Mouse (Mus musculus) hindbrain, embryonic 16.5 days (tissue): Measurements from ENCODE around the gene Myrfl. TPM values are rescaled to one million over a fixed set of nuclear protein-coding genes. Genes with fewer than 3 reads are reported as not detected.

Source experiments
- ATAC-seq: fragments of 200-750 bp; cut with Nextera tagmentation; 2 replicates; pipeline ENCODE4 v1.8.0; 2017; ENCODE audit warnings: moderate TSS enrichment, moderate library complexity
- H3K27ac ChIP-seq: fragments of 300-500 bp; sonication (generic); 2 replicates; pipeline ENCODE4 v1.5.1; 2014; ENCODE audit warnings: low read depth, mild to moderate bottlenecking, control low read depth, low read length, moderate library complexity
- H3K27me3 ChIP-seq: fragments of 300-500 bp; sonication (generic); replicated peaks from 2 replicates; pipeline ENCODE4 v1.6.1; 2014; ENCODE audit warnings: low read length; ENCODE audit not compliant: control insufficient read depth, insufficient read depth
- H3K36me3 ChIP-seq: fragments of 300-500 bp; sonication (generic); 2 replicates; pipeline ENCODE4 v1.6.1; 2014; ENCODE audit warnings: mild to moderate bottlenecking, low read length, moderate library complexity, mixed read lengths; ENCODE audit not compliant: control insufficient read depth, insufficient read depth
- H3K4me1 ChIP-seq: fragments of 300-500 bp; sonication (generic); 2 replicates; pipeline ENCODE4 v1.6.1; 2014; ENCODE audit warnings: low read depth, low read length; ENCODE audit not compliant: control insufficient read depth, insufficient read depth
- H3K4me2 ChIP-seq: fragments of 300-500 bp; sonication (generic); 2 replicates; pipeline ENCODE4 v1.6.1; 2014; ENCODE audit warnings: mild to moderate bottlenecking, low read length, control low read depth, moderate library complexity
- H3K4me3 ChIP-seq: fragments of 300-500 bp; sonication (generic); 2 replicates; pipeline ENCODE4 v1.5.1; 2014; ENCODE audit warnings: mild to moderate bottlenecking, low read length, control low read depth, moderate library complexity
- H3K9ac ChIP-seq: fragments of 300-500 bp; sonication (generic); 2 replicates; pipeline ENCODE4 v1.6.1; 2014; ENCODE audit warnings: low read depth, mild to moderate bottlenecking, control low read depth, low read length, moderate library complexity
- H3K9me3 ChIP-seq: fragments of 300-500 bp; sonication (generic); 2 replicates; pipeline ENCODE4 v1.6.1; 2014; ENCODE audit warnings: mild to moderate bottlenecking, low read length, moderate library complexity; ENCODE audit not compliant: control insufficient read depth
- WGBS: fragments of 180-500 bp; shearing (Covaris S2); extraction: QIAGEN DNeasy Blood & Tissue Kit; methylation state at CpG from one replicate; pipeline ENCODE4 v1.1.7; 2014; 5-methylcytosine and 5-hydroxymethylcytosine counted together
- polyA plus RNA-seq: library from polyadenylated mRNA; unstranded; fragments of >200 nt; fragmentation: Nextera tagmentation; extraction: Ambion mirVana; gene quantifications from 2 replicates; pipeline ENCODE4 v1.2.1, GENCODE M21; 2015

The Myrfl gene
- polyA plus RNA-seq, 1 experiment from 2014 or later, result 0.15 TPM

- ATAC-seq, result no peak
- Histone ChIP-seq H3K27ac (no peak overlapping the region), H3K9me3 (no peaks in the 10 kb centered on the region), H3K36me3 (no peaks in the 10 kb centered on the region), H3K27me3 (no peaks in the 10 kb centered on the region), H3K4me2 (no peak overlapping the region), H3K4me3 (no peak overlapping the region), H3K4me1 (no peaks in the 10 kb centered on the region), H3K9ac (no peak overlapping the region)
- 82% methylated on average over 6 of the region's 6 CpGs for WGBS
These were observed 2.2 kb downstream of the Myrfl start for GRCm38 (mm10) chr10:116894540-116894939.

- no peak overlapping the region for H3K4me3 ChIP-seq
- H3K9ac ChIP-seq, result no peak overlapping the region
- 22% methylated on average over 3 of the region's 3 CpGs for WGBS
- no peak for ATAC-seq
- H3K27ac ChIP-seq, result no peak overlapping the region
- no peaks in the 10 kb centered on the region for H3K4me1 ChIP-seq
- H3K9me3 ChIP-seq, result no peaks in the 10 kb centered on the region
- no peak overlapping the region for H3K4me2 ChIP-seq
- no peaks in the 10 kb centered on the region for H3K36me3 ChIP-seq
- no peaks in the 10 kb centered on the region for H3K27me3 ChIP-seq
These were observed 3.0 kb downstream of the Myrfl start for GRCm38 (mm10) chr10:116893753-116894152.

- ATAC-seq, result peak; percentile 68; the same call in 1 of the 2 replicates
- H3K9me3 ChIP-seq, result no peaks in the 10 kb centered on the region
- WGBS, result 31% methylated on average over 5 of the region's 5 CpGs
These were observed 6.1 kb downstream of the Myrfl start for GRCm38 (mm10) chr10:116890587-116890986.

GRCm38 (mm10) chr10:116884552-116884951 lies 12.2 kb downstream of the Myrfl start:
- no peak overlapping the region for H3K27ac ChIP-seq
- no peaks in the 10 kb centered on the region for H3K4me1 ChIP-seq
- H3K27me3 ChIP-seq, result no peaks in the 10 kb centered on the region
- no peak overlapping the region for H3K4me3 ChIP-seq
- WGBS, result 75% methylated on average over 3 of the region's 3 CpGs
- H3K9ac ChIP-seq, result no peak overlapping the region
- H3K9me3 ChIP-seq, result no peaks in the 10 kb centered on the region
- ATAC-seq, result no peak
- H3K36me3 ChIP-seq, result no peaks in the 10 kb centered on the region
- no peak overlapping the region for H3K4me2 ChIP-seq

More at GRCm38 (mm10) chr10:116890587-116890986, 6.1 kb downstream of the Myrfl start:
- Histone ChIP-seq H3K27me3 (no peaks in the 10 kb centered on the region), H3K4me2 (no peak overlapping the region), H3K36me3 (no peaks in the 10 kb centered on the region), H3K9ac (no peak overlapping the region), H3K27ac (no peak overlapping the region), H3K4me3 (no peak overlapping the region), H3K4me1 (no peaks in the 10 kb centered on the region)

GRCm38 (mm10) chr10:116883531-116883930 lies 13.2 kb downstream of the Myrfl start:
- H3K36me3 ChIP-seq, result no peaks in the 10 kb centered on the region
- no peak overlapping the region for H3K4me3 ChIP-seq
- H3K9me3 ChIP-seq, result no peaks in the 10 kb centered on the region
- no peaks in the 10 kb centered on the region for H3K27me3 ChIP-seq
- H3K4me1 ChIP-seq, result no peaks in the 10 kb centered on the region
- no peak overlapping the region for H3K4me2 ChIP-seq
- ATAC-seq, result no peak
- no peak overlapping the region for H3K9ac ChIP-seq
- H3K27ac ChIP-seq, result no peak overlapping the region
- WGBS, result 74% methylated on average over 5 of the region's 5 CpGs

- Histone ChIP-seq H3K27ac (no peak overlapping the region), H3K27me3 (no peaks in the 10 kb centered on the region), H3K4me3 (no peak overlapping the region), H3K36me3 (no peaks in the 10 kb centered on the region), H3K9ac (no peak overlapping the region), H3K4me1 (no peaks in the 10 kb centered on the region), H3K4me2 (no peak overlapping the region), H3K9me3 (no peaks in the 10 kb centered on the region)
- ATAC-seq, result no peak
- WGBS, result 88% methylated on average over 4 of the region's 4 CpGs
These were observed 19.3 kb downstream of the Myrfl start for GRCm38 (mm10) chr10:116877436-116877835.

GRCm38 (mm10) chr10:116874490-116874889 lies 22.2 kb downstream of the Myrfl start:
- Histone ChIP-seq H3K9ac (no peak overlapping the region), H3K9me3 (no peaks in the 10 kb centered on the region), H3K4me1 (no peaks in the 10 kb centered on the region), H3K27ac (no peak overlapping the region), H3K4me3 (no peak overlapping the region), H3K36me3 (no peaks in the 10 kb centered on the region), H3K27me3 (no peaks in the 10 kb centered on the region), H3K4me2 (no peak overlapping the region)
- ATAC-seq, result no peak
- 80% methylated on average over 9 of the region's 9 CpGs for WGBS

GRCm38 (mm10) chr10:116872016-116872410 lies 24.7 kb downstream of the Myrfl start:
- peak; percentile 48; the same call in 1 of the 2 replicates for ATAC-seq
- H3K27ac ChIP-seq, result no peak overlapping the region

GRCm38 (mm10) chr10:116871329-116872015 lies 25.2 kb downstream of the Myrfl start:
- Histone ChIP-seq H3K4me3 (no peak overlapping the region), H3K27ac (peak overlapping the region; percentile 44; the same call in 1 of the 2 replicates), H3K27me3 (no peaks in the 10 kb centered on the region), H3K9ac (no peak overlapping the region), H3K4me1 (no peaks in the 10 kb centered on the region), H3K4me2 (no peak overlapping the region; the same call in 1 of the 2 replicates), H3K36me3 (no peaks in the 10 kb centered on the region), H3K9me3 (no peaks in the 10 kb centered on the region)
- ATAC-seq, result peak; percentile 88
- 70% methylated on average over 12 of the region's 12 CpGs for WGBS

More at GRCm38 (mm10) chr10:116872016-116872410, 24.7 kb downstream of the Myrfl start:
- Histone ChIP-seq H3K4me1 (no peaks in the 10 kb centered on the region), H3K9me3 (no peaks in the 10 kb centered on the region), H3K36me3 (no peaks in the 10 kb centered on the region), H3K4me3 (no peak overlapping the region), H3K9ac (no peak overlapping the region), H3K27me3 (no peaks in the 10 kb centered on the region), H3K4me2 (peak overlapping the region; percentile 29)
- WGBS, result 56% methylated on average over 14 of the region's 14 CpGs
